Mouse (Mus musculus) neural tube, embryonic 13.5 days (tissue): Measurements from ENCODE around the gene Gm13285. TPM values are rescaled to one million over a fixed set of nuclear protein-coding genes. Genes with fewer than 3 reads are reported as not detected.
"Not testable (repeated sequence)": the region's sequence is repeated elsewhere in the genome, so short reads cannot be mapped to it uniquely, and the experiment has no call there.

ENCODE experiments used
- ATAC-seq: fragments of 200-750 bp; cut with Nextera tagmentation; 2 replicates; pipeline ENCODE4 v1.8.0; 2017; ENCODE audit warnings: low read depth, mild to moderate bottlenecking, moderate TSS enrichment, moderate library complexity
- H3K27ac ChIP-seq: fragments of 300-500 bp; sonication (generic); replicated peaks from 2 replicates; pipeline ENCODE4 v1.5.1; 2015; ENCODE audit warnings: moderate library complexity, mild to moderate bottlenecking, inconsistent platforms
- H3K27me3 ChIP-seq: fragments of 300-500 bp; sonication (generic); 2 replicates; pipeline ENCODE4 v1.6.1; 2015; ENCODE audit warnings: mild to moderate bottlenecking, inconsistent platforms
- H3K36me3 ChIP-seq: fragments of 300-500 bp; sonication (generic); 2 replicates; pipeline ENCODE4 v1.6.1; 2015; ENCODE audit warnings: mild to moderate bottlenecking, inconsistent platforms
- H3K4me1 ChIP-seq: fragments of 300-500 bp; sonication (generic); replicated peaks from 2 replicates; pipeline ENCODE4 v1.6.1; 2015; ENCODE audit warnings: inconsistent platforms
- H3K4me2 ChIP-seq: fragments of 300-500 bp; sonication (generic); 2 replicates; pipeline ENCODE4 v1.6.1; 2015; ENCODE audit warnings: inconsistent platforms, mild to moderate bottlenecking, moderate library complexity
- H3K4me3 ChIP-seq: fragments of 300-500 bp; sonication (generic); 2 replicates; pipeline ENCODE4 v1.5.1; 2015; ENCODE audit warnings: mild to moderate bottlenecking, inconsistent platforms
- H3K9ac ChIP-seq: fragments of 300-500 bp; sonication (generic); 2 replicates; pipeline ENCODE4 v1.6.1; 2015; ENCODE audit warnings: moderate library complexity, mild to moderate bottlenecking, inconsistent platforms
- H3K9me3 ChIP-seq: fragments of 300-500 bp; sonication (generic); 2 replicates; pipeline ENCODE4 v1.6.1; 2016; ENCODE audit warnings: inconsistent platforms
- WGBS: fragments of 180-500 bp; shearing (Covaris S2); methylation state at CpG from one replicate; pipeline ENCODE4 v1.1.7; 2015; 5-methylcytosine and 5-hydroxymethylcytosine counted together
- polyA plus RNA-seq: library from polyadenylated mRNA; unstranded; fragments of >200 nt; fragmentation: Nextera tagmentation; extraction: Ambion mirVana; gene quantifications from 2 replicates; pipeline ENCODE4 v1.2.1, GENCODE M21; 2015

Gm13285 gene
- polyA plus RNA-seq, 1 experiment from 2014 or later, result 0.32 TPM

DNA sequence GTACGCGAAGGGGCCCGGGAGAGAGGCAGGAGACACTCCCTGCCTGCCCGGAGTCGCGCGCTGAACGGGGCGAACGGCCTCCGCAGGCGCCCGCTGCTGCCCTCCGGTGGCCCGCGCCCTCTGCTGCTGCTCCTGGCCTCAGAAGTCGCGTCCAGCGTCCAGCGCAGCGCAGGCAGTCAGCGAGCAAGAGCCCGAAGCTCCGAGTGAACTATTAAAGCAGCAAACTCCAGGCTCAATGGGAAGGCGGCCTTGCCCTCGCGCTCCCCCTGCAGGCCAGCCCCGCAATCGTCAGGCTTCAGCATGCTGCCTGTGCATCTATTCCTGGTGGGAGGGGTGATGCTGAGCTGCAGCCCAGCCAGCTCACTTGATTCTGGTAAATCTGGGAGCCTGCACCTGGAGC lies 22.8 kb upstream of the Gm13285 start, which contains the start of gene Gm13289:
Gene Gm13289, plus strand, starts transcription at position 301 of the 400 bp plus-strand sequence.
- H3K4me2 ChIP-seq, ATAC-seq, H3K4me1 ChIP-seq, H3K27ac ChIP-seq, H3K27me3 ChIP-seq, H3K9ac ChIP-seq, H3K36me3 ChIP-seq, H3K4me3 ChIP-seq, H3K9me3 ChIP-seq: not testable (repeated sequence)
- no CpG with 5 or more reads among the region's 29 CpGs for WGBS

DNA sequence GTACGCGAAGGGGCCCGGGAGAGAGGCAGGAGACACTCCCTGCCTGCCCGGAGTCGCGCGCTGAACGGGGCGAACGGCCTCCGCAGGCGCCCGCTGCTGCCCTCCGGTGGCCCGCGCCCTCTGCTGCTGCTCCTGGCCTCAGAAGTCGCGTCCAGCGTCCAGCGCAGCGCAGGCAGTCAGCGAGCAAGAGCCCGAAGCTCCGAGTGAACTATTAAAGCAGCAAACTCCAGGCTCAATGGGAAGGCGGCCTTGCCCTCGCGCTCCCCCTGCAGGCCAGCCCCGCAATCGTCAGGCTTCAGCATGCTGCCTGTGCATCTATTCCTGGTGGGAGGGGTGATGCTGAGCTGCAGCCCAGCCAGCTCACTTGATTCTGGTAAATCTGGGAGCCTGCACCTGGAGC lies 19.9 kb upstream of the Gm13285 start, which contains the start of gene Gm13272:
Gene Gm13272, plus strand, starts transcription at position 301 of the 400 bp plus-strand sequence.
- not testable (repeated sequence) for H3K9me3 ChIP-seq, H3K36me3 ChIP-seq, ATAC-seq, H3K4me2 ChIP-seq, H3K27me3 ChIP-seq, H3K4me3 ChIP-seq, H3K9ac ChIP-seq, H3K4me1 ChIP-seq, H3K27ac ChIP-seq
- no CpG with 5 or more reads among the region's 29 CpGs for WGBS

DNA sequence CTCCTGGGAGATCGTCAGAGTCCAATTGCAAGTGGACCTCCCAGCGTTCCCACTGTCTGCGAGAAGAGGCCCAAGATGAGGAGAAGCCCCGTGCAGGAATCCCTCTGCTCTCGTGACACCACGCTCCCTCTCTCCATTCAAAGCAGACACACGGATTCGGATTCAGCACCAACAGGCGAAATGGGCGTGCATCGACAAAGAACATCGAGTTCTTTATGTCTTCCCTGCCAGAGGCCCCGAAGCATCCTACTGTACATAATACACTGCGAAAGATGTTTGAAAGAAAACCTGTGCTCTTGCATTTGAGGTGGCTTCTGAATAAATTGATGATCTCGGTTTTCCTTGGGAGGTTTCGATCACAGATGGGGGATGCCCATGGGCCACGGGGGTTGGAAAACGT lies 19.1 kb upstream of the Gm13285 start:
- not testable (repeated sequence) for H3K4me3 ChIP-seq, H3K36me3 ChIP-seq, H3K9ac ChIP-seq, H3K4me2 ChIP-seq, H3K27ac ChIP-seq, H3K27me3 ChIP-seq, H3K4me1 ChIP-seq, ATAC-seq, H3K9me3 ChIP-seq
- WGBS, result 46% methylated on average over 16 of the region's 18 CpGs

GRCm38 (mm10) chr4:88781831-88782230 lies 17.6 kb upstream of the Gm13285 start, which contains the start of gene Ifnz:
Ifnz (plus strand) TSS chr4:88782131.
- H3K4me2 ChIP-seq, result peak within 1 kb of the TSS; percentile 41
- WGBS, result 19% methylated on average over 5 of the region's 7 CpGs
- H3K27me3 ChIP-seq, H3K4me1 ChIP-seq, H3K9ac ChIP-seq, H3K9me3 ChIP-seq, ATAC-seq, H3K27ac ChIP-seq, H3K36me3 ChIP-seq: not testable (repeated sequence)
- peak within 1 kb of the TSS; percentile 19; the same call in 1 of the 2 replicates for H3K4me3 ChIP-seq

GRCm38 (mm10) chr4:88782335-88782734 lies 17.1 kb upstream of the Gm13285 start:
- not testable (repeated sequence) for H3K27me3 ChIP-seq, H3K9ac ChIP-seq, H3K4me1 ChIP-seq, H3K27ac ChIP-seq, H3K36me3 ChIP-seq, H3K9me3 ChIP-seq, ATAC-seq
- Histone ChIP-seq H3K4me2 (peak overlapping the region; percentile 41), H3K4me3 (peak overlapping the region; percentile 19; the same call in 1 of the 2 replicates)
- WGBS, result 0% methylated on average over 3 of the region's 31 CpGs

- ATAC-seq, H3K36me3 ChIP-seq, H3K27me3 ChIP-seq, H3K4me2 ChIP-seq, H3K9ac ChIP-seq, H3K27ac ChIP-seq, H3K9me3 ChIP-seq, H3K4me3 ChIP-seq, H3K4me1 ChIP-seq: not testable (repeated sequence)
- WGBS, result no CpG with 5 or more reads among the region's 27 CpGs
Observed at GRCm38 (mm10) chr4:88785409-88785808, 14.1 kb upstream of the Gm13285 start, which contains the start of gene Gm13276. Gm13276 (plus strand) TSS chr4:88785709.

GRCm38 (mm10) chr4:88788402-88788801 lies 11.1 kb upstream of the Gm13285 start, which contains the start of gene Gm13277:
Gm13277 (plus strand) TSS chr4:88788632.
- H3K27ac ChIP-seq, H3K4me1 ChIP-seq, H3K4me3 ChIP-seq, ATAC-seq, H3K9me3 ChIP-seq, H3K36me3 ChIP-seq, H3K27me3 ChIP-seq, H3K4me2 ChIP-seq, H3K9ac ChIP-seq: not testable (repeated sequence)
- WGBS, result 0% methylated on average over 4 of the region's 28 CpGs

DNA sequence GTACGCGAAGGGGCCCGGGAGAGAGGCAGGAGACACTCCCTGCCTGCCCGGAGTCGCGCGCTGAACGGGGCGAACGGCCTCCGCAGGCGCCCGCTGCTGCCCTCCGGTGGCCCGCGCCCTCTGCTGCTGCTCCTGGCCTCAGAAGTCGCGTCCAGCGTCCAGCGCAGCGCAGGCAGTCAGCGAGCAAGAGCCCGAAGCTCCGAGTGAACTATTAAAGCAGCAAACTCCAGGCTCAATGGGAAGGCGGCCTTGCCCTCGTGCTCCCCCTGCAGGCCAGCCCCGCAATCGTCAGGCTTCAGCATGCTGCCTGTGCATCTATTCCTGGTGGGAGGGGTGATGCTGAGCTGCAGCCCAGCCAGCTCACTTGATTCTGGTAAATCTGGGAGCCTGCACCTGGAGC lies 8.2 kb upstream of the Gm13285 start, which contains the start of gene Gm13278:
Gene Gm13278, plus strand, starts transcription at position 301 of the 400 bp plus-strand sequence.
- H3K4me3 ChIP-seq, H3K4me1 ChIP-seq, H3K36me3 ChIP-seq, H3K4me2 ChIP-seq, H3K9me3 ChIP-seq, H3K27me3 ChIP-seq, H3K9ac ChIP-seq, H3K27ac ChIP-seq, ATAC-seq: not testable (repeated sequence)
- WGBS, result no CpG with 5 or more reads among the region's 28 CpGs

- not testable (repeated sequence) for H3K27me3 ChIP-seq, H3K27ac ChIP-seq, ATAC-seq, H3K9ac ChIP-seq, H3K4me2 ChIP-seq, H3K9me3 ChIP-seq, H3K4me1 ChIP-seq, H3K4me3 ChIP-seq, H3K36me3 ChIP-seq
- 2% methylated on average over 12 of the region's 52 CpGs for WGBS
Observed at GRCm38 (mm10) chr4:88793936-88794675, 5.4 kb upstream of the Gm13285 start, which contains the start of gene Gm13275. Gm13275 (plus strand) TSS chr4:88794487.

GRCm38 (mm10) chr4:88797097-88797496 lies 2.4 kb upstream of the Gm13285 start, which contains the start of gene Gm13279:
Gm13279 (plus strand) TSS chr4:88797397.
- not testable (repeated sequence) for ATAC-seq, H3K9ac ChIP-seq, H3K9me3 ChIP-seq, H3K4me3 ChIP-seq, H3K4me2 ChIP-seq, H3K27ac ChIP-seq, H3K27me3 ChIP-seq, H3K4me1 ChIP-seq, H3K36me3 ChIP-seq
- no CpG with 5 or more reads among the region's 28 CpGs for WGBS

GRCm38 (mm10) chr4:88802954-88803353 lies 3.5 kb downstream of the Gm13285 start, which contains the start of gene Gm13287:
Gm13287 (plus strand) TSS chr4:88803254.
- not testable (repeated sequence) for H3K4me3 ChIP-seq, H3K9ac ChIP-seq, H3K27ac ChIP-seq, H3K9me3 ChIP-seq, H3K27me3 ChIP-seq, H3K4me2 ChIP-seq, ATAC-seq, H3K36me3 ChIP-seq, H3K4me1 ChIP-seq
- no CpG with 5 or more reads among the region's 29 CpGs for WGBS

DNA sequence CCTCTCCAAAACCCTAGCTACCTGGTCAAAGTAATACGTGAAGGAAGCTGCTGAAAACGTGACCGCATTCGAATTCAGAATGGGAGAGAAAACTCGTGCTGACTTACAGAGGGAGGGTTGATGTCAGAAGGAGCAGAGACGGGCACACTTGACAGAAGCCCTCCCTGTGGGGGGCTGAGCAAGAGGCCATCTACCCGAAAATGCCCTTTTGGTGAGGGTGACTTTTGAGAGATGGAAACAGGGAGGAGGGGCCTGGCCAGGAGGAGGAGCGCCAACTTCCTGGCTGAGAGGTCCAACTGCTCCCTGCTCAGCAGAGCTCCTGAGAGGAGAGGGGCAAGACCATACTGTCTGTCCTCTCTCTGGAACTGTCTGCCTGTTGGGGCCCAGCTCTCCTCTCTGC lies 5.8 kb downstream of the Gm13285 start, which contains the start of gene Gm13288:
Gene Gm13288, plus strand, starts transcription at position 301 of the 400 bp plus-strand sequence.
- not testable (repeated sequence) for H3K36me3 ChIP-seq, H3K9ac ChIP-seq, H3K4me1 ChIP-seq, ATAC-seq, H3K27ac ChIP-seq, H3K9me3 ChIP-seq
- peak within 1 kb of the TSS; percentile 45 for H3K4me2 ChIP-seq
- no CpG with 5 or more reads among the region's 8 CpGs for WGBS
- peaks cover 13% of the 10 kb centered on the region for H3K27me3 ChIP-seq
- H3K4me3 ChIP-seq, result peak within 1 kb of the TSS; percentile 22; the same call in 1 of the 2 replicates
